Mouse (Mus musculus) B cell, adult 67 days (primary cell): ENCODE data around the gene Olfml1. TPM values are rescaled to one million over a fixed set of nuclear protein-coding genes. Genes with fewer than 3 reads are reported as not detected.

Source experiments
- total RNA-seq, 2 experiments: library from RNA; stranded (reverse); gene quantifications; 4 replicates each; pipeline ENCODE4 v1.2.4; 2023

The Olfml1 gene
- not detected for total RNA-seq

DNA sequence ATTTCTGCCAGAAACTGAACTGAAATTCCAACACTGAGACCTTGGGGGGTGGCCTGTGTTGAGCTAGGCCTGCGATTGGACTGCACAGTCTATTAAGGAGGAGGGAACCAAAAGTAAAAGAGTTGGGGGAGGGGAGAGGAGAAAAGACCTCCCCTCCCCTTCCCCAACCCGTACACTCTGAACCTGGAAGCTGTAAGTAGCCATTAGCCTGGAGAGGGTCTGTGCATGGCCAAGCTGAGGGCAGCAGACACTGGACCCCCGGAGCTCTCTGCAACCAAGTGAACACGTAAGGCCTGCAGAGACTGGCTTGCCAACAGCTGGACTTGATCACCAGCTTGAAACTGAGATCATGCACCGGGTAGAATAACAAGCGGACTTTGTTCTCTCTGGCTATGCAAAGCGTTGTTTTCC, at the start of gene Olfml1:
TSS of gene Olfml1 (plus strand) at position 186 of the 411 bp plus-strand sequence.

GRCm38 (mm10) chr7:107594857-107595402, 27.7 kb downstream of the Olfml1 start, which contains the start of gene Ppfibp2:
TSS of gene Ppfibp2 (plus strand) at chr7:107595207.

DNA sequence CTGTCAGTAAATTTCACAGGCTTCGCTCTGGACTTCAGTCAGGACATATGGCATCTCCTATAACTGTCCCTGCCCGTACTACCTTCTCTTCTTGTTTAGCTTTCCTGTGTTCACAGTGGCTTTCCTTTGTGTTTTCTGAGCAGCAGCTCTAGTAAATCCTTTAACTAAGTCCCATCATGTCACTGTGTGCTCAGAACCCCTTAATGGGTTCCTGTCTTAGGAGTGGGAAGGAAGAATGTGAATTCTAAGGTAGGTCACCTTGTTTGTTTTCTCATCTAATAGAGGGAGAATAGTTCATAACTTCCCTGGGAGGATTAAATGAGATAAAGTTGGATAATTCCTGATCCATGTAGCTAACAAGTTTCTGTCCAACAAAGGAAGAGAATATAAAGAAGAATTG, 57.8 kb downstream of the Olfml1 start, which contains the start of gene 5330417H12Rik:
TSS of gene 5330417H12Rik (minus strand) at position 101 of the 400 bp plus-strand sequence.

Other genes starting within 250 kb of the Olfml1 start
- gene Syt9, start 196.7 kb upstream of the Olfml1 start, total RNA-seq: not detected
- 10 to 100 TPM; 15.7 to 19.5 TPM for gene Ppfibp2, start 27.8 kb downstream of the Olfml1 start, total RNA-seq
- gene 5330417H12Rik, start 57.7 kb downstream of the Olfml1 start, total RNA-seq: not detected
- gene Cyb5r2, start 190.6 kb downstream of the Olfml1 start, total RNA-seq: not detected
- not detected for gene Ovch2, start 233.8 kb downstream of the Olfml1 start, total RNA-seq
- not detected for gene Olfr467, start 244.8 kb downstream of the Olfml1 start, total RNA-seq